Mouse (Mus musculus): ENCODE results near the gene Olfr67. TPM values are rescaled to one million over a fixed set of nuclear protein-coding genes. Genes with fewer than 3 reads are reported as not detected.
"Not testable (repeated sequence)": the region's sequence is repeated elsewhere in the genome, so short reads cannot be mapped to it uniquely, and the experiment has no call there.

Olfr67 gene
- polyA plus RNA-seq, 1 experiment from 2014 or later: not detected

DNA sequence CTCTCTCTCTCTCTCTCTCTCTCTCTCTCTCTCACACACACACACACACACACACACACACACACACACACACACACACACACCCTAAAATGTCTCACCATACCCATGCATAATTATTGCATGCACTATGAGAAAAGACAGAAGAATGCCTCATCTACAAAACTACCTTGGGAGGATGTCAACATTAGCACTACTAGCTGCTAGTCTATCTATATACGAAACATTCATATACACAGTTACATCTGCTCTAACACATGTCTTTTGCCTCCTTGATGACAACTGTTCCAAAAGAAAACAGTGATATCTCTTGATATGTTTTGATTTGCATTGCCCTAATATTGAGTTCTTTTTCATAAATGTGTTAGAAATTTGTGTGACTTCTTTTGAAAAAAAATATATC, 18.7 kb upstream of the Olfr67 start:
- Histone ChIP-seq H3K27ac (no peak overlapping the region), H3K9me3 (replicated peaks) (no peaks in the 10 kb centered on the region), H3K4me3 (no peak overlapping the region), H3K36me3 (no peaks in the 10 kb centered on the region), H3K27me3 (ENCODE audit: low read depth, poor library complexity, severe bottlenecking) (no peaks in the 10 kb centered on the region), H3K4me1 (no peaks in the 10 kb centered on the region)
- 84% methylated on average over 1 of the region's 1 CpGs for whole genome bisulfite sequencing
- no peak for DNase-seq (ENCODE audit: low spot score)

DNA sequence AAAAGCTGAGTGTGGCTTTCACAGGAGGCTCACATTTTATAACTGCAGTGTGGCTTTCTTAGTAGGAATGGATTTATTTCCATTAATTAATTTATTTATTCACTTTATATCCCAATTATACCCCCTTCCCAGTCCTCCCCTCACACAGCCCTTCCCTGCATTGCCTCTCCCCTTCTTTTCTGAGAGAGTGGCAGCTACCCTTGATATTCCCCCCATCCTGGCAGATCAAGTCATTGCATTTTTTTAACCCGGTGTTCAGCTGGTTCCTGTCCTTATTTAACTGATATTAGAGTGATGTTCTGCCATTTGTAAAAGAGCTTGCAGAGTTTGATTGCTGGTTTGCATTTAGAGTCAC, 18.2 kb upstream of the Olfr67 start:
- 62% methylated on average over 1 of the region's 1 CpGs for WGBS
- Histone ChIP-seq H3K9me3 (replicated peaks) (no peaks in the 10 kb centered on the region), H3K4me1 (no peaks in the 10 kb centered on the region), H3K27me3 (ENCODE audit: low read depth, poor library complexity, severe bottlenecking) (no peaks in the 10 kb centered on the region), H3K27ac (no peak overlapping the region), H3K36me3 (no peaks in the 10 kb centered on the region), H3K4me3 (no peak overlapping the region)
- no peak for DNase-seq (ENCODE audit: low spot score)

DNA sequence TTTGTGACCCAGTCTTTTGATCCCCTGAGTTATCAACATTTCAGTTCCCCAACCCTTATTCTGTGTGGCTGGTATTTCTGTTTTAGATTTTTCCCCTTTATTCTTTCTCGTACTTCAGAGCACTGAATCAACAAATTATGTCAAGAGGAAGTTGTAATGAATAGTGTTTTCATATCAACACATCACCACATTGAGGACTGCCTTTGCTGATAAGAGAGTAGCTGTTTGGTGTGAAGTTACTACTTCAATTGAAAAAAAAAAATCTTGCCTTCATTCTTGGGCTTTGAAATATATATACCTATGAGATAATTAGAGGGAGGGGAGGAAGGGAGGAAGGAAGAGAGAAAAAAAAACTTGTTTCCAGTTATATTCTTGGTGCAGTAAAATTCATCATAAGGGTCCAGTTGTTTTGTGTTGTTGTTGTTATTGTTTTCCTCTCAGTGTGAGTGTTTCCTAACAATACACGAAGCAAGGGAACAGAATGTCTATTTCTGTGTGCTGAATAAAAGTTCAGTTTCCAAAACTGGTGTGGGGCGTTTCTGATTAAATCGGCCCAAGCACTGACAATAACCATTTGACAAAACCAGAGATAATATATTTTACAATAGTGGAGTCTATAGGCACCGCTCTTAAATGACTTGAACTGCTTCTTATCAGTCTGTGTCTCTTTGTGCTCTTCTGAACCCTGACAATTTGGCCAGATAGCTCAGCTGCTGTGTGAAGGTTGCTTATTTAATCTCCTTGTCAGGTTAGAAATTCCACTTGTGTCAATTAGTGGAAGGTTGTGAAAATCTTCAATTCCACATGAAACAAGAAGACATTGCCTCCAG, 17.6 kb upstream of the Olfr67 start:
- Histone ChIP-seq H3K4me3 (no peak overlapping the region), H3K36me3 (no peaks in the 10 kb centered on the region), H3K27me3 (ENCODE audit: low read depth, poor library complexity, severe bottlenecking) (no peaks in the 10 kb centered on the region), H3K9me3 (replicated peaks) (no peaks in the 10 kb centered on the region), H3K4me1 (no peaks in the 10 kb centered on the region), H3K27ac (no peak overlapping the region)
- WGBS: 77% methylated on average over 5 of the region's 5 CpGs
- DNase-seq (ENCODE audit: low spot score): no peak

DNA sequence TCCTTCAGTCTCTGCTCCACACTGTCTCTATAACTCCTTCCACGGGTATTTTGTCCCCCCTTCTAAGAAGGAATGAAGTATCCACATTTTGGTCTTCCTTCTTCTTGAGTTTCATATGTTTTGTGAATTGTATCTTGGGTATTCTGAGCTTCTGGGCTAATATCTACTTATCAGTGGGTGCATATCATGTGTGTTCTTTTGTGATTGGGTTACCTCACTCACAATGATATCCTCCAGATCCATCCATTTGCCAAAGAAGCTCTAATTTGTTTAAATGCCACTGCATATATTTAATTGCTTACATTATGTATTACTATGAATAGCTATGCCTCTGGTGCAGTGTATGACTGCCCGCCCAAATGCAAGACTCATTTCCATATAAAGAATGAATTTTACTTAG, 16.5 kb upstream of the Olfr67 start:
- 75% methylated on average over 2 of the region's 2 CpGs for WGBS

DNA sequence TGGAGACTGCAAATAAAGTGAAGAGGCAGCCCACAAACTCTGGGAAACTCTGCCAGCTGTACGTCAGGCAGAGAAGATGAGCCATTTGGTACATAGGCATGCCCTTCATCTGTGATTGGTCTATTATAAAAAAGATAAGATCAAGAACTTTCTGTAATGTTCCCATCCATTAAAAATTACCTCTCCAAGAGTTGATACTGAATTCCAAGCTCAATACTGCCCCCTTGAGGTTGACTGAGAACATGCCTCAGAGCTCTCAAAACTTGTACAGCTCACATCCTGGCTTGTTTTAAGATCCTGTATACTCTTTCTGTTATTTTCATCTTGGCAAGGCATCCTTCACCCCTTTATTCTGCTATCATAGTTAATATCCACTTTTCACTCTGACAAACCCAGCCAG, 15.2 kb upstream of the Olfr67 start:
- Histone ChIP-seq H3K4me3 (no peak overlapping the region), H3K36me3 (no peaks in the 10 kb centered on the region), H3K27ac (no peak overlapping the region), H3K27me3 (ENCODE audit: low read depth, poor library complexity, severe bottlenecking) (no peaks in the 10 kb centered on the region), H3K4me1 (no peaks in the 10 kb centered on the region), H3K9me3 (replicated peaks) (no peaks in the 10 kb centered on the region)
- WGBS: 65% methylated on average over 1 of the region's 1 CpGs
- no peak for DNase-seq (ENCODE audit: low spot score)

More for the DNA sequence above, 16.5 kb upstream of the Olfr67 start:
- not testable (repeated sequence) for H3K36me3 ChIP-seq; DNase-seq (ENCODE audit: low spot score); H3K27ac ChIP-seq; H3K9me3 ChIP-seq (replicated peaks); H3K4me3 ChIP-seq; H3K4me1 ChIP-seq; H3K27me3 ChIP-seq (ENCODE audit: low read depth, poor library complexity, severe bottlenecking)

DNA sequence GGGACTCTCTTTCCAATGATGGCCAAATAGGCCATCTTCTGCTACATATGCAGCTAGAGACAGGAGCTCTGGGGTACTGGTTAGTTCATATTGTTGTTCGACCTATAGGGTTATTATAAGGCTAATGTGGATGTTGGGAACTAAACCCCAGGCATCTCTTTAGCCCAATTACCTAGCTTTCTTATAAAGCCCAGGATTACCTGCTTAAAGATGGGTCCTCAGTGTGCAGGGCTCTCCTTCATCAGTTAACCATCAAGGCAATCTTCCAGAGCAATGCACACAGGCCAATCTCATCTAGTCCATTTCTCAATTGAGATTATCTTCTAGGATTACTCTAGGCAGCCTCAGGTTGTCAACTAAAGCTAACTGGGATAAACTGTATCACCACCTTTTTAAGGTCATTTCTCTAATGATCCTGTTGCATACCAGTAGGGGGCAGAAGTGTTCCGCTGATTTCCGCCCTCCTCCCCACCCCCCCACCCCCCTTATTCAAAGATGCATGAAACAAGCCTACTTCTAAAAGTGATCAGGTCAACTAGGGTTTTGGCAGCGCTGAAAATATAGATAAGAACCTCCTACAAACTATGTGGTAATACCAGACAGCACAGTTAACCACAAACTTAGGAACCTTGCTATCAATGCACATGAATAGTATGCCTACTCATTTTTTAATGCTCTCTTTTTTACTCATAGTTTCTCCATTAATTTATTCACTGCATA, 1.2 kb upstream of the Olfr67 start:
- Histone ChIP-seq H3K4me1 (no peaks in the 10 kb centered on the region), H3K9me3 (replicated peaks) (no peaks in the 10 kb centered on the region), H3K4me3 (no peak overlapping the region), H3K36me3 (no peaks in the 10 kb centered on the region), H3K27ac (no peak overlapping the region), H3K27me3 (ENCODE audit: low read depth, poor library complexity, severe bottlenecking) (no peaks in the 10 kb centered on the region)
- no peak for DNase-seq (ENCODE audit: low spot score)
- WGBS: 30% methylated on average over 4 of the region's 4 CpGs

DNA sequence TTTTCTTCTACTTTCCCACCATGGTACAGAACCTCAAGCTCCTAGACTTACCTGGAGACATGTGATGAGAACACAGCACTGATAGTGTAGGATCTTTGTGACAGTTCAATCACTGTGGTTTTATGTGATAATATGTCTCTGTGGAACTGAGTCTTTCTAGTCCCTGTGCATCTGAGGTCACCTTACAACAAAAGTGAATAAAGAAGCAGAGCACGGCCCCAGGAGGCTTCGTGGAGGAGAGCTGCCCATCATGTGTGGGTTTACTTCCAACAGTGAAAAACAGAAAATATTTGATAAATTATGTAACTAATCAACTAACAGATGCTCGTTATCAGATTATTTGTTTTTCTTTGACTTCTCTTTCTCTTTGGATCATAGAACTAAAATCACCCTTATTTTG, 12.0 kb downstream of the Olfr67 start, which contains the start of gene Olfr68:
Gene Olfr68 (minus strand): TSS at position 101 of the 400 bp plus-strand sequence.
- no peak within 1 kb of the TSS for H3K4me3 ChIP-seq
- H3K9me3 ChIP-seq (replicated peaks): no peaks in the 10 kb centered on the region
- no peaks in the 10 kb centered on the region for H3K36me3 ChIP-seq
- H3K27ac ChIP-seq: no peak within 1 kb of the TSS
- WGBS: 85% methylated on average over 3 of the region's 3 CpGs
- DNase-seq (ENCODE audit: low spot score): no peak
- H3K4me1 ChIP-seq: no peaks in the 10 kb centered on the region
- no peaks in the 10 kb centered on the region for H3K27me3 ChIP-seq (ENCODE audit: low read depth, poor library complexity, severe bottlenecking)

DNA sequence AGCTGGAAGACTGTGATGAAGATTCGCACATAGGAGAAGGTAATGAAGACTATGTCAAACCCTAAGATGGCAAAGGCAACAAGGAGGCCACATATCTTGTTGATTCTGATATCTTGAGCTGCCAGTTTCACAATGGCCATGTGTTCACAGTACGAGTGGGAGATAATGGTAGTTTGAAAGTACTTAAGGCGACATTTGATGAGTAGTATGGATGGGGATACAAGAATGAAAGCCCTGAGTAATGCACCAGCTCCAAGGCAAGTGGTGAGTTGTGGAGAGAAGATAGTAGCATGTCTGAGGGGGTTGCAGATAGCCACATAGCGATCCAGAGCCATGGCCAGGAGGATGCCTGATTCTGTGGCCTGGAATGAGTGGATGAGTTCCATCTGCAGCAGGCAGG, 14.0 kb downstream of the Olfr67 start:
- not testable (repeated sequence) for DNase-seq (ENCODE audit: low spot score); H3K4me3 ChIP-seq; H3K9me3 ChIP-seq (replicated peaks); H3K27ac ChIP-seq; H3K27me3 ChIP-seq (ENCODE audit: low read depth, poor library complexity, severe bottlenecking); H3K4me1 ChIP-seq; H3K36me3 ChIP-seq
- WGBS: 95% methylated on average over 4 of the region's 4 CpGs

DNA sequence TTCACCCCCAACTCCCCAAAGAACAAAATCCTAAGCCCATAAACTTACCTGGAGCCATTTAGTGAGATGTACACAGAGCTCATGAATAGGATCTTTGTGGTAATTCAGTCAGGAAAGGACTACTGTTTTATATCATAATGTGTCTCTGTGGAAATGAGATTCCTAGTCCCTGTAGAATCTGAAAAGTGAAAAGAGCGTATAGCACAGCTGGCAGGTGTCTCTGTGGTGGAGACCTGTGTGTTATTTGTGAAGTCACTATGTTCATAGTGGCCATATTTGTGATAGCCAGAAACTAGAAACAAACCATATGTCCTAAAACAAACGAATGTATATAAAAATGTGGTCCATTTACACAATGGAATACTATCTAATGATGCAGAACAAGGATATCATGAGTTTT, 20.1 kb downstream of the Olfr67 start, which contains the start of gene Olfr69:
Gene Olfr69 (minus strand): TSS at position 101 of the 400 bp plus-strand sequence.
- DNase-seq (ENCODE audit: low spot score): no peak
- no peaks in the 10 kb centered on the region for H3K9me3 ChIP-seq (replicated peaks)
- no peaks in the 10 kb centered on the region for H3K27me3 ChIP-seq (ENCODE audit: low read depth, poor library complexity, severe bottlenecking)
- WGBS: 88% methylated on average over 2 of the region's 2 CpGs
- no peak within 1 kb of the TSS for H3K4me3 ChIP-seq
- H3K36me3 ChIP-seq: no peaks in the 10 kb centered on the region
- H3K27ac ChIP-seq: no peak within 1 kb of the TSS
- H3K4me1 ChIP-seq: no peaks in the 10 kb centered on the region

DNA sequence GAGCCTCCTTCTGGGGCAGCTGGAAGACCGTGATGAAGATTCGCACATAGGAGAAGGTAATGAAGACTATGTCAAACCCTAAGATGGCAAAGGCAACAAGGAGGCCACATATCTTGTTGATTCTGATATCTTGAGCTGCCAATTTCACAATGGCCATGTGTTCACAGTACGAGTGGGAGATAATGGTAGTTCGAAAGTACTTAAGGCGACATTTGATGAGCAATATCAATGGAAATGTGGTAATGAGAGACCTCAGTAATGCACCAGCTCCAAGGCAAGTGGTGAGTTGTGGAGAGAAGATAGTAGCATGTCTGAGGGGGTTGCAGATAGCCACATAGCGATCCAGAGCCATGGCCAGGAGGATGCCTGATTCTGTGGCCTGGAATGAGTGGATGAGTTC, 23.9 kb downstream of the Olfr67 start:
- H3K27ac ChIP-seq; H3K4me1 ChIP-seq; H3K27me3 ChIP-seq (ENCODE audit: low read depth, poor library complexity, severe bottlenecking); H3K9me3 ChIP-seq (replicated peaks); H3K4me3 ChIP-seq; DNase-seq (ENCODE audit: low spot score); H3K36me3 ChIP-seq: not testable (repeated sequence)
- WGBS: 92% methylated on average over 6 of the region's 6 CpGs

DNA sequence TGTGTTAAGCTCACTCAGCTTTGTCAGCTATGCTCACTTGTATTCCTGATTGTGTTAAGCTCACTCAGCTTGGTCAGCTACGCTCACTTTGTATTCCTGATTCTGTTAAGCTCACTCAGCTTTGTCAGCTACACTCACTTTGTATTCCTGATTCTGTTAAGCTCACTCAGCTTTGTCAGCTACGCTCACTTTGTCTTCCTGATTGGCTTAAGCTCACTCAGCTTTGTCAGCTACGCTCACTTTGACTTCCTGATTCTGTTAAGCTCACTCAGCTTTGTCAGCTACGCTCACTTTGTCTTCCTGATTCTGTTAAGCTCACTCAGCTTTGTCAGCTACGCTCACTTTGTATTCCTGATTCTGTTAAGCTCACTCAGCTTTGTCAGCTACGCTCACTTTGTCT, 29.4 kb downstream of the Olfr67 start:
- H3K27ac ChIP-seq; H3K27me3 ChIP-seq (ENCODE audit: low read depth, poor library complexity, severe bottlenecking); H3K4me3 ChIP-seq; DNase-seq (ENCODE audit: low spot score); H3K4me1 ChIP-seq; H3K36me3 ChIP-seq; H3K9me3 ChIP-seq (replicated peaks): not testable (repeated sequence)
- WGBS: 92% methylated on average over 6 of the region's 6 CpGs

DNA sequence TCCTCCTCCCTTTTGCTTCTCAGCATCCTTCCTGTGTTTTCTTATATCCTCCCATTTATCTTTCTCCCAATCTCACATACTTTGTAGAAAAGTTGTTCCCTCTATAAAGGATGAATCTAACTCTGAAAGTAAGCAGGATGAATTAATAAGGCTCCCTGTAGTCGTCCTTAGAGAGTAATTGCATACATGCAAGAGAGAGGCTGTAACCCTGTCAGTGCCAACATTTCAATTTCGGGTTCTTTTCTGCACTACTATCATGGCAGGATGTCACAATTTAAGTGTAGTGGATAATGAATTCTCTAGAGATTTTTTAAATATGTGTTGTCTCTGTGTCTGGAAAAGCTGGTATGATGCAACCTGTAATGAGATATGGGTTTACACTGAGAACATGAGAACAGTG, 34.4 kb downstream of the Olfr67 start, which contains the start of gene Olfr630:
Gene Olfr630 (minus strand): TSS at position 101 of the 400 bp plus-strand sequence.
- H3K27me3 ChIP-seq (ENCODE audit: low read depth, poor library complexity, severe bottlenecking): no peaks in the 10 kb centered on the region
- no peak within 1 kb of the TSS for H3K27ac ChIP-seq
- no peaks in the 10 kb centered on the region for H3K9me3 ChIP-seq (replicated peaks)
- 44% methylated on average over 2 of the region's 2 CpGs for WGBS
- H3K36me3 ChIP-seq: no peaks in the 10 kb centered on the region
- DNase-seq (ENCODE audit: low spot score): no peak
- no peaks in the 10 kb centered on the region for H3K4me1 ChIP-seq
- H3K4me3 ChIP-seq: no peak within 1 kb of the TSS

DNA sequence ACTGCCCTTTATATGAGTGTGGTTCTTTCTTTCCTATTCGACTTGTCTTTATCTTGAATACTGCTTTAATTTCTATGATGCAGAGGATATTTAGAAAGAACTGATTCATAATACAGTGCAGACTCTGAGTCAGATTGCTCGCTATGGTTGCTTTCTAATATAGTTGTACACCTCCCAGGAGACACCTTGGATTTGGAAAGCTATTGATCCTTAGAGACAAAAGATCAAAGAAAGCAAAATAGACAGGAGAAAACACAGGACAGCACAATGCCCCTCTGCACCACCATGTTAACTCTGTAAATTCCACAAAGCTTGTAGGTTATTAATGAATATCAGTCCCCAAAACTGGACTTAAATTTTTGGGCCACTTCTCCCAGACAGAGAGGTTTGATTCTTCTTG, 46.8 kb downstream of the Olfr67 start, which contains the start of gene Olfr629:
Gene Olfr629 (minus strand): TSS at position 101 of the 400 bp plus-strand sequence.
- no peaks in the 10 kb centered on the region for H3K36me3 ChIP-seq
- WGBS: 86% methylated on average over 2 of the region's 2 CpGs

More for the DNA sequence above, 46.8 kb downstream of the Olfr67 start, which contains the start of gene Olfr629:
- H3K27ac ChIP-seq: no peak within 1 kb of the TSS
- no peaks in the 10 kb centered on the region for H3K9me3 ChIP-seq (replicated peaks)
- no peaks in the 10 kb centered on the region for H3K4me1 ChIP-seq
- no peaks in the 10 kb centered on the region for H3K27me3 ChIP-seq (ENCODE audit: low read depth, poor library complexity, severe bottlenecking)
- DNase-seq (ENCODE audit: low spot score): no peak
- H3K4me3 ChIP-seq: no peak within 1 kb of the TSS

Measured in limb, embryonic 10.5 days (tissue).